Mouse (Mus musculus): ENCODE measurements around the gene Rufy1. TPM values are rescaled to one million over a fixed set of nuclear protein-coding genes. Genes with fewer than 3 reads are reported as not detected.

Gene Rufy1
- polyA plus RNA-seq, 1 experiment from 2014 or later = 19.5 TPM

DNA sequence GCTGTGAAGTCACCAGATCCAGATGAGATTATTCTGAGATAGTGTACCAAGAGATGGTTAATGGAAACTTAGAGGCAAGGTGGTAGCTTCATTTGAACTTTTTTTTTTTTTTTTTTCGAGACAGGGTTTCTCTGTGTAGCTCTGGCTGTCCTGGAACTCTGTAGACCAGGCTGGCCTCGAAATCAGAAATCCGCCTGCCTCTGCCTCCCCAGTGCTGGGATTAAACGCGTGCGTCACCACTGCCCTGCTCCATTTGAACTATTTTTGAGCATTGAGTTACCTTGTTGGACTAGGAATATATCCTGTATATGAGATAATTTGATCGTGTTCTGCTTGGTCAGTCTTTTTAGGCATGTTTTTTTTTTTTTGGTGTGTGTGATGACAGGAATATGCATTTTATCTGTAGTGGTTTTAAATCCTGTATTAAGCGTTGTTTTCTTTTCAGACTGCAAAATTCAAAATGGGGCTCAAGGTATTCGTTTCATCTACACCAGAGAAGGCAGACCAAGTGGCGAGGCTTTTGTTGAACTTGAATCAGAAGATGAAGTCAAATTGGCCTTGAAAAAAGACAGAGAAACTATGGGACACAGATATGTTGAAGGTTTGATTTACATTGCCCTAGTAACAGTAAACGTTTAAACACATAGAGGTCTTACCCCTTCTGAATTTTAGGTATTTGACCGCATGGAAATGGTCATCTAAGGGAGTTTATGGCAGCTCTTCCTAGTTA lies 51.7 kb downstream of the Rufy1 start:
- Histone ChIP-seq H3K9ac (ENCODE audit: low read depth, low read length) (peak overlapping the region; percentile 100), H3K27me3 (ENCODE audit: control insufficient read depth, insufficient read depth, low read length) (no peaks in the 10 kb centered on the region), H3K9me3 (replicated peaks; ENCODE audit: control insufficient read depth, low read length) (no peaks in the 10 kb centered on the region), H3K36me3 (ENCODE audit: control insufficient read depth, insufficient read depth, low read length) (peaks cover 23% of the 10 kb centered on the region), H3K4me3 (ENCODE audit: low read depth, low read length) (peak overlapping the region; percentile 97), H3K4me1 (ENCODE audit: control insufficient read depth, insufficient read depth, low read length) (peaks cover 10% of the 10 kb centered on the region), H3K27ac (ENCODE audit: low read depth, low read length) (no peak overlapping the region), H3K4me2 (peak overlapping the region; percentile 83)
- WGBS (ENCODE audit: insufficient replicate concordance) = 68% methylated on average over 12 of the region's 12 CpGs
- ATAC-seq (replicated peaks; ENCODE audit: insufficient number of reproducible peaks, low FRiP score, low TSS enrichment) = no peak

DNA sequence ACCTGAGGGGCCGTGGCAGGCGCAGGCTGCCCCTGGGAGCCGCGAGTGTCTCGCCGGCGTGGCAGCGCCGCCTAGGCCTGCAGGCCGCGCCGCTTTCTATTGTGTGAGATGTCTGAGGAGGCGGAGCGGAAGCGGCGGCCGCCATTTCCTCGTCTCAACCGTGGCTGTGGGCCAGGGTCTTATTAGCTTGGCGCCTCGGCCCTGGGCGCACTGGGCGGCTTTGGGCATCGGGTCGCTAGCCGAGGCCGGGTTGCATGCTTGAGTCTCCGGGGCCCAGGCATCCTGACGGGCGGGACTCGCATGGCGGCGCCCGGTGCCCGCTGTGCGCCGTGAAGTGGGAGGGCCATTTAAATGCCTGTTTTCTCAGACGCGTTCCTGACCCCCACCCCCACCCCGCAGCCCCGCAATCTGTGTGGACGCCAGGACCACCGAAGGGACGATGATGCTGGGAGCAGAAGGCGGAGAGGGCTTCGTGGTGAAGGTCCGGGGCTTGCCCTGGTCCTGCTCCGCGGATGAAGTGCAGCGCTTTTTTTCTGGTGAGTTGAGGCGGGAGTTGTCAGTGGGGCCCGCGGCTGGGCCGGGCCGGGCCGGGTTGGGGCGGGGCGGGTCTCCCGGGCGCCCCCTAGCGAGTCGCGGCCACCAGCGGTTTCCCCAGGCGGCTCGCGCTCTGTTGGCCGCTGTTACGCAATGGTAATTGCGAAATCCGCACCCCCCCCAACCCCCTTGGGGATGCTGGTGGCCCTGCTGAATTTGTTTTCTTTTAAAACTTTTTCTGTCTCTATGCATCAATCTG lies 52.8 kb downstream of the Rufy1 start:
- Histone ChIP-seq H3K4me1 (ENCODE audit: control insufficient read depth, insufficient read depth, low read length) (peaks cover 10% of the 10 kb centered on the region), H3K4me2 (peak overlapping the region; percentile 83), H3K9ac (ENCODE audit: low read depth, low read length) (peak overlapping the region; percentile 100), H3K27me3 (ENCODE audit: control insufficient read depth, insufficient read depth, low read length) (no peaks in the 10 kb centered on the region), H3K4me3 (ENCODE audit: low read depth, low read length) (peak overlapping the region; percentile 97), H3K27ac (ENCODE audit: low read depth, low read length) (peak overlapping the region; percentile 100), H3K36me3 (ENCODE audit: control insufficient read depth, insufficient read depth, low read length) (peaks cover 19% of the 10 kb centered on the region), H3K9me3 (replicated peaks; ENCODE audit: control insufficient read depth, low read length) (no peaks in the 10 kb centered on the region)
- WGBS (ENCODE audit: insufficient replicate concordance) = under 1% methylated on average over 71 of the region's 71 CpGs
- ATAC-seq (replicated peaks; ENCODE audit: insufficient number of reproducible peaks, low FRiP score, low TSS enrichment) = peak; percentile 69

DNA sequence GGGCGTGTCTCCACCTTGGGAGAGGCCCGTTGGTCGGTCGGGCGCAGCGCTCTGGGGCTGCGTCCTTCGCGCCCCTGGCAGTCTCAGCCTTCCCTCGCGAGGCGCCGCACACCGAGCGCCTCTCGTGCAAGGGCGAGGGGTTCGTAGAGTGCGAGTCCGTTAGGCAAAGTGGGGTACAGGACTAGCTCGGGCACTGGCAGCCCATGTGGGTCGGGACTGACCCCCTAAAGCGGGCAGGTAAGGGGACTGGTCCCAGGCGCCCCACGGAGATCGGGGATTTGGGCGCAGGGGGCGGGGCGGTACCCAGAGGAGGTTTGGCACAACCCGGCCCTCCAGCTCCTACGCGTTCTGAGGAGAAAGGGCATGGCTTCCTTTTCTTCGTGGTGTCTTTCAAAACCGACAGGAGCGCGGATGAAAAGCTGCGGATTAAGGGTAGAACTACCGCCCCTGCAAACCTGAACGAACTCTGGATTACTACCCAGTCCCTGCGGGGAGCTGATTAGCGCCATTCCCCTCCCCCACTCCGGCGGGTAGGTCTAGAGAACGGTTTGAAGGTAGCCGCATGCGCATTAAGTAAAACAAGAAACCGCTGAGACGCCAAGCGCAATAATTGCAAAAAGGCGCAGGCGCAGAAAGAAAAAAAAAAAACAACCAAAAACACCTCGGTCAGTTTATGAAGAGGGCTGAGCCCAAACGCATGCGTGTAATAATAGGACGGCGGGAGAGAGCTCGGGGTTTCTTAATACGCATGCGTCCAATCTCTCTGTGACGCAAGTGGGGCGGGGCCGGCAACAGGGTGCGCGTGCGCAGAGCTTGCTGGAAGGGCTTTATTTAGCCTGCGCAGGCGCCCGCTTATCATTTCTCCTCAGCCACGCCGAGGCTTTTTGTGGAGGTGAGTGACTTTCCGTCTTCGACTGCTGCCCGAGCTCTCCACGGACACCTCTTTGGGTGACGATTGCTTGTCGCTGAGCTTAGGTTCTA lies 53.7 kb downstream of the Rufy1 start, which contains the start of gene Hnrnph1:
Gene Hnrnph1, plus strand, starts transcription at position 80 of the 981 bp plus-strand sequence.
- peaks cover 13% of the 10 kb centered on the region; the same call in 1 of the 2 replicates for H3K36me3 ChIP-seq (ENCODE audit: control insufficient read depth, insufficient read depth, low read length)
- peak within 1 kb of the TSS; percentile 100 for H3K27ac ChIP-seq (ENCODE audit: low read depth, low read length)
- ATAC-seq (replicated peaks; ENCODE audit: insufficient number of reproducible peaks, low FRiP score, low TSS enrichment) = peak; percentile 91
- peaks cover 10% of the 10 kb centered on the region for H3K4me1 ChIP-seq (ENCODE audit: control insufficient read depth, insufficient read depth, low read length)
- WGBS (ENCODE audit: insufficient replicate concordance) = under 1% methylated on average over 76 of the region's 76 CpGs
- peak within 1 kb of the TSS; percentile 97 for H3K4me2 ChIP-seq
- peak within 1 kb of the TSS; percentile 100 for H3K9ac ChIP-seq (ENCODE audit: low read depth, low read length)
- H3K27me3 ChIP-seq (ENCODE audit: control insufficient read depth, insufficient read depth, low read length) = no peaks in the 10 kb centered on the region
- no peaks in the 10 kb centered on the region for H3K9me3 ChIP-seq (replicated peaks; ENCODE audit: control insufficient read depth, low read length)
- peak within 1 kb of the TSS; percentile 97 for H3K4me3 ChIP-seq (ENCODE audit: low read depth, low read length)

DNA sequence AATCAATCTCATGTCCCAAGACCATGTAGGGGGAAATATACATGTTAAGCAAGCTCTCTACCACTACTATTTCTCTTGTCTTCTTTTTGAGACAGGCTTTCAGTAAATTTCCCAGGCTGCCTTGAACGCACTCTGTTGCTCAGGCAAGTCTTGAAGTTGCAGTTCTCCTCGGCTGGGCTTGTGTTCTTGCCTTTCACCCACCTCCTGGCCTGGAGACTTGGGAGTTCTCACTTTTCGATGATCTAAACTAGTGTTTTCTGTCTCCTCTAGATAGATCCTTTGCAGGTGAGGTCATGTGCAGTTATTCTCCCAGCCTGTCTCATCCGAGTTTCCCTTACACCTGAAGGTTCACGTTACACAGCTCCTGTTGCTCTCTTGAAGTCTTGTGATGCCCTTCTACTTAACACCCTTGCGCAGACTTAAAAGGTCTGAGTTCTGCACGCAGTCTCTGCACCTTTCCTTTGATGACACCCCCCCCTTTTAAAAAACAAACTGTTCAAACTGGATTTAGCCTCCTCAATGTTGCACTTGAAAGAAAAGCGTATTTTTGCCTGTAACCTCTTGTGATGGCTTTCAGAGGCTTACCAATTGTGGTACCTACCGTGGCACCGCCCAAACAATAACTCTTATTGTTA lies 54.7 kb downstream of the Rufy1 start:
- H3K4me2 ChIP-seq = peak overlapping the region; percentile 97
- H3K36me3 ChIP-seq (ENCODE audit: control insufficient read depth, insufficient read depth, low read length) = peaks cover 9% of the 10 kb centered on the region; the same call in 1 of the 2 replicates
- peaks cover 10% of the 10 kb centered on the region for H3K4me1 ChIP-seq (ENCODE audit: control insufficient read depth, insufficient read depth, low read length)
- H3K27me3 ChIP-seq (ENCODE audit: control insufficient read depth, insufficient read depth, low read length) = no peaks in the 10 kb centered on the region
- H3K4me3 ChIP-seq (ENCODE audit: low read depth, low read length) = peak overlapping the region; percentile 97
- H3K9me3 ChIP-seq (replicated peaks; ENCODE audit: control insufficient read depth, low read length) = no peaks in the 10 kb centered on the region
- no peak for ATAC-seq (replicated peaks; ENCODE audit: insufficient number of reproducible peaks, low FRiP score, low TSS enrichment)
- 25% methylated on average over 10 of the region's 10 CpGs for WGBS (ENCODE audit: insufficient replicate concordance)
- H3K9ac ChIP-seq (ENCODE audit: low read depth, low read length) = peak overlapping the region; percentile 96
- H3K27ac ChIP-seq (ENCODE audit: low read depth, low read length) = peak overlapping the region; percentile 100

DNA sequence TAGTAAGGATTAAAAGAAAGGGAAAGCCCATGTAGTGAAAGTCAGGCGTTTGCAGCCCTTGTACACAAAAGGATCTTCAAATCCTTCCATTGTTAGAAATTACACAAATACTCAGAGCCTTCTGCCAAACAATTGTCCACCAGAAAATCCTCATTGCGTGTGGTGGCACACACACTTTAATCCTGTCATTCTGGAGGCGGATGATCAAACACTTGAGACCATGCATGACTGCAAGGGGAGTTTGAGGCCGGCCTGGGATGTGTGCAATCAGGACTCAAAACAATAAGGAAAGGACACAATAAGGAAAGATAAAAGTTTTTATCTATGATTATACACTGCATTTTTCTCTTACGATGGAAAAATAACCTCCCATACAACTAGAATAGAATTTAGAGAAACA lies 55.5 kb downstream of the Rufy1 start:
- H3K9me3 ChIP-seq (replicated peaks; ENCODE audit: control insufficient read depth, low read length) = no peaks in the 10 kb centered on the region
- H3K9ac ChIP-seq (ENCODE audit: low read depth, low read length) = no peak overlapping the region
- H3K4me2 ChIP-seq = no peak overlapping the region
- H3K27ac ChIP-seq (ENCODE audit: low read depth, low read length) = no peak overlapping the region
- peaks cover 10% of the 10 kb centered on the region for H3K4me1 ChIP-seq (ENCODE audit: control insufficient read depth, insufficient read depth, low read length)
- WGBS (ENCODE audit: insufficient replicate concordance) = 83% methylated on average over 5 of the region's 5 CpGs
- no peak overlapping the region for H3K4me3 ChIP-seq (ENCODE audit: low read depth, low read length)
- H3K36me3 ChIP-seq (ENCODE audit: control insufficient read depth, insufficient read depth, low read length) = peaks cover 9% of the 10 kb centered on the region; the same call in 1 of the 2 replicates
- no peak for ATAC-seq (replicated peaks; ENCODE audit: insufficient number of reproducible peaks, low FRiP score, low TSS enrichment)
- no peaks in the 10 kb centered on the region for H3K27me3 ChIP-seq (ENCODE audit: control insufficient read depth, insufficient read depth, low read length)

DNA sequence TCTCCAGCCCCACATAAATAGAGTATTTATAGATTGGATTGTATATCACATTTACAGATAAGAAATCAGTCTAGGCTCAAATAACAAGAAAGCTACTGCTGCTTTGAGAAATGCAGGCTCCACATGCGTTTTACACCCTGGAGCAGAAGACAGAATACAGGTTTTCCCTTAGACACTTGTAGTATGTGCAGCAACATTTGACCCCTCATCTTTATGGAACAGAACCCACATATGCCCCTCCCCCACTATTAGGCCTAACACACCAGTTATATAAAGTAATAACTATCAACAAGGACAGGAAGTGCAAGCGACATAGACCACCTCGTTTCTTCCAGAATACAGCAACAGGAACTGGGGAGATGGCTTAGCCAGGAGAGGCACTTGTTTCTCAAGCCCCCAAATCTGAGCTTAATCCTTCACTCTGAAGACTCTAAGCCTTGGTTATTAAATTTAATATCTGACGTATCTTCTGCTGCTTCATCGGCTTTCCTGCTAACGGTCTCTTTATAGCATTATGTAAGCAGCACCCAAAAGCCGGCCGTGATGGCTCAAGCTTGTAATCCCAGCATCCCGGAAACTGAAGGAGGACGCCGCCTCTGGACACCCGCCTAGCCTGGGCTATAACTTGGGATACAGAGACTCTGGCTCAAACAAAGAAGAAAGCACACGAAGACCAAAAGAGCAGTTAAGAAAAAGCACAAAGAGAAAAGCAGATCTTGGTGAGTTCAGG lies 56.5 kb downstream of the Rufy1 start:
- Histone ChIP-seq H3K27me3 (ENCODE audit: control insufficient read depth, insufficient read depth, low read length) (no peaks in the 10 kb centered on the region), H3K27ac (ENCODE audit: low read depth, low read length) (no peak overlapping the region), H3K9me3 (replicated peaks; ENCODE audit: control insufficient read depth, low read length) (no peaks in the 10 kb centered on the region), H3K36me3 (ENCODE audit: control insufficient read depth, insufficient read depth, low read length) (peaks cover 4% of the 10 kb centered on the region; the same call in 1 of the 2 replicates), H3K4me1 (ENCODE audit: control insufficient read depth, insufficient read depth, low read length) (peaks cover 6% of the 10 kb centered on the region), H3K9ac (ENCODE audit: low read depth, low read length) (no peak overlapping the region), H3K4me3 (ENCODE audit: low read depth, low read length) (no peak overlapping the region), H3K4me2 (no peak overlapping the region)
- no peak for ATAC-seq (replicated peaks; ENCODE audit: insufficient number of reproducible peaks, low FRiP score, low TSS enrichment)
- WGBS (ENCODE audit: insufficient replicate concordance) = 88% methylated on average over 13 of the region's 13 CpGs

DNA sequence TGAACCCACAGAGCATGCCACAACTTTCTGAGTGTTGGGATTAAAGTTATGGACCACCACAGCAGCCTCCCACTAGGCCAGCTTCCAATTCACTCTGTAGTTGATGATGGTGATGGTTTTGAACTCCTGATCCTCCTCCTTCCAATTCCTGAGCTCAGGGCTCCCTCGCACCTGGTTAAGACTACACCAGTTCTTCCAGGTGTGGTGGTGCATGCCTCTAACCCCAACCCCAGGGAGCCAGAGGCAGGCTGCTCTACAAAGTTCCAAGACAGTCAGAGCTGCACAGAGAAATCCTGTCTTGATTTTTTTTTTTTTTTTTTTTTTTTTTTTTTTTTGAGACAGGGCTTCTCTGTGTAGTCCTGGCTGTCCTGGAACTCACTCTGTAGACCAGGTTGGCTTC lies 57.3 kb downstream of the Rufy1 start:
- peaks cover 5% of the 10 kb centered on the region for H3K4me1 ChIP-seq (ENCODE audit: control insufficient read depth, insufficient read depth, low read length)
- no peaks in the 10 kb centered on the region for H3K36me3 ChIP-seq (ENCODE audit: control insufficient read depth, insufficient read depth, low read length)
- no peak overlapping the region for H3K27ac ChIP-seq (ENCODE audit: low read depth, low read length)
- H3K27me3 ChIP-seq (ENCODE audit: control insufficient read depth, insufficient read depth, low read length) = no peaks in the 10 kb centered on the region
- 89% methylated on average over 1 of the region's 1 CpGs for WGBS (ENCODE audit: insufficient replicate concordance)
- no peak overlapping the region for H3K9ac ChIP-seq (ENCODE audit: low read depth, low read length)
- no peaks in the 10 kb centered on the region for H3K9me3 ChIP-seq (replicated peaks; ENCODE audit: control insufficient read depth, low read length)
- no peak for ATAC-seq (replicated peaks; ENCODE audit: insufficient number of reproducible peaks, low FRiP score, low TSS enrichment)
- no peak overlapping the region for H3K4me3 ChIP-seq (ENCODE audit: low read depth, low read length)
- no peak overlapping the region for H3K4me2 ChIP-seq

Measured in heart, embryonic 11.5 days (tissue).